Mouse (Mus musculus): ENCODE data around the gene Kcnk10. TPM values are rescaled to one million over a fixed set of nuclear protein-coding genes. Genes with fewer than 3 reads are reported as not detected.

Kcnk10 gene
- total RNA-seq, 2 experiments from 2014 or later, result not detected

DNA sequence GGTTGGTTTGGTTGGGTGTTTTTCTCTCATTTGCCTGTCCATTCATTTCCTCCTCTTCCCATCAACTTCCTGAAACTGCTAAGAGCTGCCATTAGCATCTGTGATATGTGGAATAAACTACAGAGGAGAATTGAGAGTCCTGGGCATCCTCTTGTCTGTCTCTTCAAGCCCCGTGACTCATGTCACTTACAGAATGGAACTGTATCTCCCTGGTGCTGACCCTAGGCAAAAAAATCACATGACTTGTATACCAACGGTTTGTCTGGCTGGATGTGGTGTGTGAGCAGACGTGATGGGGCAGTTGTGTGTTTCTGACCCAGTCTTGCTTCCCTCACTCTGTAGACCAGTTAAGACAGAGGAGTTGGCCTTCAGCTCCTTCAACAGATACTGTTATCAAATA is 134.4 kb downstream of the Kcnk10 start:
- ATAC-seq (replicated peaks; ENCODE audit: low FRiP score, poor library complexity, severe bottlenecking), result no peak

DNA sequence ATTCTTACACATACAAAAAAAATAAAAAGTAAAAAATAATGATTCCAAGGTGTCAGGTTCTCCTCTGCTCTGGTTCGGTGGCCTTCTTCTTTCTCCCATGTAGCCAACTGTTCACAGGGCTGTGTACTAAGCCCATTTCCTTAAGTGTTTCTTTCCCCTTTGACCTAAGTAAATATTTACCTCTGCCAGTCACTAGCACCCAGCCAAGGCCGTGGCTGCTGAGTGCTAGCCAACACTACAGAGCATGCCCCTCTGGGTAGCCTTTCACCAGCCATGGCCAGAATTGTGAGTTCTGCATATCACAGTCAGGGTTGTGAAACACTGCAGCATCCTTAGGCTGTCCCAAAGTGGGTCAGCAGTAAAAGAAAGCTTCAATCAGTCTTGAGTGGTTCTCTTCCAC is 140.0 kb downstream of the Kcnk10 start:
- no peak for ATAC-seq (replicated peaks; ENCODE audit: low FRiP score, poor library complexity, severe bottlenecking)

GRCm38 (mm10) chr12:98430683-98431082 is 147.4 kb downstream of the Kcnk10 start:
- ATAC-seq (replicated peaks; ENCODE audit: low FRiP score, poor library complexity, severe bottlenecking), result no peak

- no peak for ATAC-seq (replicated peaks; ENCODE audit: low FRiP score, poor library complexity, severe bottlenecking)
These were observed 156.8 kb downstream of the Kcnk10 start for GRCm38 (mm10) chr12:98421340-98421739.

DNA sequence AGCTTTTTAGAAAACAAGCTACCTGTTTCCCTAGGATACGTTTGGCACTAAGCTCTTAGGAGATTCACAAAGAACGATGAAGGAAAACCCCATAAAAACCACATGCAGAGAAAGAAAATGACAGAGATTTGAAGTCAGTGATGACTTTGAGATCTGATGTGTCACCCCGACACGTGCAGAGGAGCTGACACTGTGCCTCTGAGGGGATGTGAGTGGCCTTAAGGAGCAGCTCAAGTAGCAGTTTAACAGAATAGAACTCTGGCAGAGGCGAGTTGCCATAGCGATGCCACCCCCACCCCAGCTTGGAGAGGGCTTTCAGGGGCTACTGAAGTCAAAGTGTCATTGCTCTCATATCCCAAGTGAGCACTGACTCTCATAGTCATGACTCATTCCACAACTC is 158.3 kb downstream of the Kcnk10 start:
- no peak for ATAC-seq (replicated peaks; ENCODE audit: low FRiP score, poor library complexity, severe bottlenecking)

DNA sequence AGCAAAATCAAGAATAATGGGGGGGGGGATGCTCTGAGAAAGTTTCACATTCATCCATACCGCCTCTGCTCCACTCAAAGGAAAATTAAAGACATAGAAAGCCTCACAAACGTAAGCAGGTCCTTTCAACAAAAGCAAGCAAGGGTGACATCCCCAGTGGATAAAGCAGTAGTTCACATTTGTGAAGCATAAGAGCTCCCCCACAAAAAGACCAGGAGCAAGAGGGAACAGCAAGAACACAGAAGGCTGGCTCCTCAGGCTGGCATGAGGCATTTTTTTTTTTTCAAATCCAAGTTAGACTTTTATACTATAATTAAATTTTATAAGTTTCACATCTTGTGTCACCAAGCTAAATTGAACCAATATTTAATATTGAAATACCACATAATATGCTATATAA is 168.5 kb downstream of the Kcnk10 start:
- ATAC-seq (replicated peaks; ENCODE audit: low FRiP score, poor library complexity, severe bottlenecking), result no peak

DNA sequence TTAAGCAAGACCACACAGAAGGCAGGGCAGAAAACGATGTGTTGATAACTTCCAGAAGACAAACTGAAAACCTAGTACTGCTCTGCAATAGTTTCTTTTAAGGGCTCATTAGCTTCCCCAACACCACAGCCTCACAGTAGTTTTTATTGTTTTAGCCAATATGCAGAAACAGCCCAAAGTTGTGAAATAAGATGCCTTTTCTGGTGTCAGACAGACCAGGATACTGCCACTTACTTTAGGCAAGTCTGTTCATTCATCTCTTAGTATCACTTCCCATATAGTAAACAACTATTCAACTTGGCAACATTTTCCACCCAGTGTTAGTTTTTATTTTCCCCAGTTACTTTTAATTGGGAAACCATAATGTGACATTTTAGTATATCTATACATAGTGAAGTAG is 171.5 kb downstream of the Kcnk10 start:
- ATAC-seq (replicated peaks; ENCODE audit: low FRiP score, poor library complexity, severe bottlenecking), result no peak

- ATAC-seq (replicated peaks; ENCODE audit: low FRiP score, poor library complexity, severe bottlenecking), result no peak
These were observed 172.0 kb downstream of the Kcnk10 start for GRCm38 (mm10) chr12:98406076-98406475.

DNA sequence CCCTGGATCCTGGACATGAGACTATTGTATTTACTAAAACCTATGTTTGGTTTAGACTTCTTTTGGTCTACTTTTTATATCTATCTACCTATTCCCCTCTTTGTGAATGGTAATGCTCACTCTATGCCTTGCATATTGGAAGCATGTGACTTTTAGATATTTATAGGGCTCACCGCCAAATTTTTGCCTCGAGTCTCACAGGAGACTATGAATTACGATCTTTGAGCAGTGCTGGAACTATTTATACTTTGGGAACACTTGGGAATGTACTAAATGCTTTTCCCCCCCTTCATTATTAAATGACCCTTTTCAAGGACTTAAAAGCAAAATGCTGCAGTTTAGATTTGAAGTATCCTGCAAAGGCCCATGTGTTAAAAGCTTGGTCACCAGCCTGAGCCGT is 181.5 kb downstream of the Kcnk10 start:
- ATAC-seq (replicated peaks; ENCODE audit: low FRiP score, poor library complexity, severe bottlenecking), result no peak

DNA sequence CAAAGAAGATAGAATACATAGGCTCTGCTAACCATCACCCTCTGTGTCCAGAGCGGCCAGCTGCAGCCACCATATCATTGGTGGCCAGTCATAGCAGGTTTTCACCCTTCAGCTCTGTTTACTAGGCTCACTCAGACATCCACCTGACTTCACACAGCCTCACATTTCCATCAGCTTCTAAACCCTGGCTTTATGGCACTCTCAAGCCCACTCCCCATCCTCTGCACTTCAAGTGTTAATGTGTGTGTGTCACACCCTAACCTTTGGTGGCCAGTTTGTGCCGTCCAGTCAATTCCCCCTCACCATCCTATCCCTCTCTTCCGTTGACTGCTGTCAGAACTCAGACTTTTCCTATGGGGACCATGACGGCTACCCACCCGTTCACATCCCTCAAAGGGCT is 184.0 kb downstream of the Kcnk10 start:
- no peak for ATAC-seq (replicated peaks; ENCODE audit: low FRiP score, poor library complexity, severe bottlenecking)

DNA sequence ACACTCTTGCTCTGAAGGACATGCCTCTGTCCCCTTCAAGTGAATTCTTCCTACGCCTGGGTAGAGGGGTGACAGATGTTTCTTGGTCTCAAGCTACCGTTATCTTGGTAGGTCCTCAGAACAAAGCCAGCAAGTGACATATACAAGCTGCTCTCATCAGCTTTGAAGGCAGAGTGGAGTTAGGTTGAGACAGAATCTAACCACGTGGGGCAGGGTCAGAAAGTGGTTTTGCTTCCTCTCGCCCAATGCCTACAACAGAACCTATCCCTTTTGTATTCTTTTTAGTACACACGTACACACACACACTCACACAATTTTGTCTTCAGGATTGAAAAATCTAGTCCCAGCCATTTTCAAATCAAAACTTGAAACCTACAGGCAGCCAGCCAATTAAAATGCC is 186.8 kb downstream of the Kcnk10 start:
- no peak for ATAC-seq (replicated peaks; ENCODE audit: low FRiP score, poor library complexity, severe bottlenecking)

DNA sequence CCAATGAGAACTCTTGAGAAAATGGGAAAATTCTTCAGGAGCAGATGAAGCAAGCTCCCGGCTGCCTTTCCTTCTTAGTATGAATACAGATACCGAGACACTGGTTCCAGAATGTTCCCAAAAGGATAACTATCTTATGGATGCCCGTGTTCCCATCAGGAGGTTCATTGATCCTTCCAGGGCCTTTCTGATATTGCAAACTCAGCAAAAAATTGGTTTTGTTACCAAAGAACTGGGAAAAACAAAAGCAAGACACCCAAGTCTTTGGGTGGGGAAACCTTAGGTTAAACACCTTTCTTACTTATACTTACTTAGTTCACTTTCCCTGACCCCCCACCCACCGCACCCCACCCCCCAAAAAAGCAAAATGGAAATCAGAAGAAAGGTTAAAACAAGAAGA is 188.5 kb downstream of the Kcnk10 start:
- ATAC-seq (replicated peaks; ENCODE audit: low FRiP score, poor library complexity, severe bottlenecking), result no peak

Other genes with a start within 250 kb of the Kcnk10 start
- 8.4 TPM in 1 of 2 replicates, not detected in the other for gene Spata7, start 49.8 kb upstream of the Kcnk10 start, total RNA-seq (2015; ENCODE audit: low replicate concordance)
- gene Spata7, start 49.8 kb upstream of the Kcnk10 start, total RNA-seq (2017; ENCODE audit: low replicate concordance), result 1.4 and 3.2 TPM in 2 replicates
- gene Ptpn21, start 159.1 kb upstream of the Kcnk10 start, total RNA-seq (2015; ENCODE audit: low replicate concordance), result 7.5 TPM in 1 of 2 replicates, not detected in the other
- gene Ptpn21, start 159.1 kb upstream of the Kcnk10 start, total RNA-seq (2017; ENCODE audit: low replicate concordance), result 1.7 and 3.7 TPM in 2 replicates
- gene Zc3h14, start 168.7 kb upstream of the Kcnk10 start, total RNA-seq (2015; ENCODE audit: low replicate concordance), result 54.4 and 127 TPM in 2 replicates
- gene Zc3h14, start 168.7 kb upstream of the Kcnk10 start, total RNA-seq (2017; ENCODE audit: low replicate concordance), result 53.1 TPM in 2 replicates

Measured in erythroid progenitor cell, adult 5-6 weeks (primary cell).